Mouse (Mus musculus) intestine, embryonic 16.5 days (tissue): ENCODE data around the gene Pnck. TPM values are rescaled to one million over a fixed set of nuclear protein-coding genes. Genes with fewer than 3 reads are reported as not detected.
A peak's percentile ranks its signal among the peaks of the same experiment; 100 is the strongest.

Experiments
- ATAC-seq: fragments of 200-750 bp; cut with Nextera tagmentation; 2 replicates; pipeline ENCODE4 v1.8.0; 2017; ENCODE audit warnings: moderate TSS enrichment, moderate library complexity
- H3K27ac ChIP-seq: fragments of 300-500 bp; sonication (generic); 2 replicates; pipeline ENCODE4 v1.5.1; 2014; ENCODE audit warnings: mild to moderate bottlenecking, low read length
- H3K27me3 ChIP-seq: fragments of 300-500 bp; sonication (generic); replicated peaks from 2 replicates; pipeline ENCODE4 v1.6.1; 2014; ENCODE audit warnings: low read length, control low read depth, mixed read lengths; ENCODE audit not compliant: control insufficient read depth, insufficient read depth
- H3K36me3 ChIP-seq: fragments of 300-500 bp; sonication (generic); 2 replicates; pipeline ENCODE4 v1.6.1; 2014; ENCODE audit warnings: low read length, control low read depth; ENCODE audit not compliant: control insufficient read depth, insufficient read depth
- H3K4me1 ChIP-seq: fragments of 300-500 bp; sonication (generic); 2 replicates; pipeline ENCODE4 v1.6.1; 2014; ENCODE audit warnings: low read length, control low read depth, mixed read lengths; ENCODE audit not compliant: control insufficient read depth, insufficient read depth
- H3K4me2 ChIP-seq: fragments of 300-500 bp; sonication (generic); 2 replicates; pipeline ENCODE4 v1.6.1; 2014; ENCODE audit warnings: low read depth, low read length, control low read depth
- H3K4me3 ChIP-seq: fragments of 300-500 bp; sonication (generic); 2 replicates; pipeline ENCODE4 v1.5.1; 2014; ENCODE audit warnings: mild to moderate bottlenecking, low read length
- H3K9ac ChIP-seq: fragments of 300-500 bp; sonication (generic); 2 replicates; pipeline ENCODE4 v1.6.1; 2014; ENCODE audit warnings: low read depth, low read length
- H3K9me3 ChIP-seq: fragments of 300-500 bp; sonication (generic); 2 replicates; pipeline ENCODE4 v1.6.1; 2016; ENCODE audit warnings: low read length, control low read depth; ENCODE audit not compliant: control insufficient read depth
- WGBS: fragments of 180-500 bp; shearing (Covaris S2); extraction: QIAGEN DNeasy Blood & Tissue Kit; methylation state at CpG from one replicate; pipeline ENCODE4 v1.1.7; 2014; 5-methylcytosine and 5-hydroxymethylcytosine counted together
- polyA plus RNA-seq: library from polyadenylated mRNA; unstranded; fragments of >200 nt; fragmentation: Nextera tagmentation; extraction: Ambion mirVana; gene quantifications from 2 replicates; pipeline ENCODE4 v1.2.1, GENCODE M21; 2015

Gene Pnck
- polyA plus RNA-seq, 1 experiment from 2014 or later: 11.4 TPM

GRCm38 (mm10) chrX:73615876-73616275, 44.0 kb downstream of the Pnck start:
- no peak overlapping the region for H3K4me3 ChIP-seq
- WGBS: 90% methylated on average over 1 of the region's 1 CpGs
- H3K4me1 ChIP-seq: no peaks in the 10 kb centered on the region
- H3K9ac ChIP-seq: no peak overlapping the region
- H3K4me2 ChIP-seq: no peak overlapping the region
- H3K9me3 ChIP-seq: no peaks in the 10 kb centered on the region
- H3K27me3 ChIP-seq: 0 out of 2 replicates have a peak, but pooled peaks cover 3% of the 10 kb centered on the region
- no peak overlapping the region for H3K27ac ChIP-seq
- no peak for ATAC-seq
- no peaks in the 10 kb centered on the region for H3K36me3 ChIP-seq

- Histone ChIP-seq H3K27ac (no peak overlapping the region), H3K9me3 (no peaks in the 10 kb centered on the region), H3K4me1 (no peaks in the 10 kb centered on the region), H3K36me3 (no peaks in the 10 kb centered on the region), H3K4me3 (no peak overlapping the region), H3K4me2 (no peak overlapping the region), H3K9ac (no peak overlapping the region), H3K27me3 (0 out of 2 replicates have a peak, but pooled peaks cover 3% of the 10 kb centered on the region)
- 48% methylated on average over 4 of the region's 4 CpGs for WGBS
- ATAC-seq: peak; percentile 72; the same call in 1 of the 2 replicates
Measured at GRCm38 (mm10) chrX:73613665-73614064, 46.3 kb downstream of the Pnck start.

Other genes with a start within 250 kb of the Pnck start
- gene Zfp92, start 249.0 kb downstream of the Pnck start, polyA plus RNA-seq: 0.45 and 0.55 TPM in 2 replicates
- gene Trex2, start 224.8 kb downstream of the Pnck start, polyA plus RNA-seq: not detected in 2 replicates
- gene Haus7, start 201.1 kb downstream of the Pnck start, polyA plus RNA-seq: 47.5 and 60.3 TPM in 2 replicates
- gene Bgn, start 176.5 kb downstream of the Pnck start, polyA plus RNA-seq: 48.1 and 54.3 TPM in 2 replicates
- 0.18 and 0.32 TPM in 2 replicates for gene Atp2b3, start 157.0 kb downstream of the Pnck start, polyA plus RNA-seq
- 6.7 and 7.3 TPM in 2 replicates for gene Dusp9, start 20.7 kb downstream of the Pnck start, polyA plus RNA-seq
- 7.4 and 9.2 TPM in 2 replicates for gene Slc6a8, start 13.0 kb upstream of the Pnck start, polyA plus RNA-seq
- gene Bcap31, start 56.1 kb upstream of the Pnck start, polyA plus RNA-seq: 325 and 331 TPM in 2 replicates
- gene Abcd1, start 56.5 kb upstream of the Pnck start, polyA plus RNA-seq: 25.6 and 31.0 TPM in 2 replicates
- 0.33 and 0.46 TPM in 2 replicates for gene Plxnb3, start 97.0 kb upstream of the Pnck start, polyA plus RNA-seq
- gene Srpk3, start 114.3 kb upstream of the Pnck start, polyA plus RNA-seq: 0.99 and 1.9 TPM in 2 replicates
- 267 and 269 TPM in 2 replicates for gene Idh3g, start 126.8 kb upstream of the Pnck start, polyA plus RNA-seq
- gene Ssr4, start 126.9 kb upstream of the Pnck start, polyA plus RNA-seq: 269 TPM in 2 replicates
- gene Pdzd4, start 164.9 kb upstream of the Pnck start, polyA plus RNA-seq: 0.39 and 0.53 TPM in 2 replicates
- 0.06 and 0.17 TPM in 2 replicates for gene Avpr2, start 232.0 kb upstream of the Pnck start, polyA plus RNA-seq
- 6.9 and 8.8 TPM in 2 replicates for gene L1cam, start 236.0 kb upstream of the Pnck start, polyA plus RNA-seq